Mouse (Mus musculus) spleen, embryonic (tissue): ENCODE measurements around the gene Ctsf.

Experiments used
- CTCF ChIA-PET: fragments of 350-600 bp; sonication (Branson Sonifier 250); formaldehyde crosslinking; loops from one replicate; lab custom pipeline; 2022; lab: Charles Lee

Gene Ctsf

GRCm38 (mm10) chr19:4908107-4908506 lies 53.2 kb downstream of the Ctsf start:
- CTCF ChIA-PET, result no interaction called here

GRCm38 (mm10) chr19:4909376-4909775 lies 54.4 kb downstream of the Ctsf start:
- CTCF ChIA-PET, result no interaction called here
